Mouse (Mus musculus) spleen, postnatal 14 days (tissue): ENCODE data around the gene Tap2.

Experiments used
- DNase-seq, 2 experiments: peaks; one replicate each; pipeline ENCODE4 v3.0.0; 2021 to 2022; ENCODE audit warnings: low spot score in 2 of 2

Tap2 gene

DNA sequence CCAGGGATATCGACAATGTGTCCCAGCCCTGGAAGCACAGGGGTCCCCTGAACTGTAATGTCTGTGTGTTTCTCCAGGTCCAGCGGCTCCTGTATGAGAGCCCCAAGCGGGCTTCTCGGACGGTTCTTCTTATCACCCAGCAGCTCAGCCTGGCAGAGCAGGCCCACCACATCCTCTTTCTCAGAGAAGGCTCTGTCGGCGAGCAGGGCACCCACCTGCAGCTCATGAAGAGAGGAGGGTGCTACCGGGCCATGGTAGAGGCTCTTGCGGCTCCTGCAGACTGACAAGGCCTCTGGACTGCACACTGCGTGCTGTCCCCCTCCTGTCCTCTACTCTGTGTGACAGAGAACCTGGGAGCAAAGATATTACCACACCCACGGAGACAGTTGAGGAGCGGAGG, 6.8 kb upstream of the Tap2 start:
- peak; percentile 47 to 60 for DNase-seq

DNA sequence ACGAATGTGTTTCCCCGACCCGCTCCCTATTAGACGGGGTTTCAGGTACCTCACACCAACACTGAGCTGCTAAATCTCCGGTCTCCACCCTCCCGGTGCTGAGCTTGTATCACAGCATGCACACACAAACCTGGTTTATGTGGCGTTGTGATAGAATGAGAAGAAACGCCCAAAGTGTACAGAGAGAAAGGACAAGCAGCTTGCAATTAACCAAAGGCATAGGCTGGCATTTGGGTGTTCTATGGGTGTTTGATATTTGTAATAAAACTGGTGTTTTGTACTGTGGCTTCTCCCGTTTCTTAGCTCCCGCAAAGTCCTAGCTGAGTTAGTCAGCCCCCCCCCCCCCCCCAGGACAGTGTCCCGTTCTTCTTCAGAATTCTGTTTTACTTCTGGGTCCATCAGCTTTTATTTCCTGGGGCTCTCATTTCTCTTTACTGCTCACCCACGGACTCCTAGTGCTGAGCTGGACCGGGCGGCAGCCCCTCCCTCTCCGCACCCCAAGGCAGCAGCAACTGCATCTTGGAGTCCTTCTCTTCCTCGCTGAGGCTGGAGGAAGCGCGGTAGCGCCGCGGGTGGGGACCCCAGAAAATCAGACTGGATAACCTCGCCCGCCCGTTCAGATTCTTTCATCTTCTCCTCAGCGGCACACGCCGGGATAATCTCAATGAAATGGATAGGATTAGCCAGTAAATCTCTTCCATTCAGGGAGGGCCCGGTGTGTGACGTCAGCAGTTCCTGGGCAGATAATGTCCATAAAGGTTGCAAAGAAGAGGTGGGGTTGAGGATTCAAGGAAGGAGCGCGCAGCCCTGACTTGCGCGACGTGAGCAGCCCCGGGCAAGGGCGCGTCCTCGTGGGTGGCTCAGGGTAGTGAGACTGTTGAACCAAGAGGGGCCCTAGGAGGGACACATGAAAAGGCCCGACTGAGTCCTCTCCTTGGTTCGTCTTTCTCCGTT, 6.1 kb upstream of the Tap2 start, which contains the start of gene Psmb8:
Psmb8 (plus strand) TSS at position 781 of the 954 bp plus-strand sequence.
- DNase-seq, result peak; percentile 67 to 82

- peak; percentile 40 to 66 for DNase-seq
These were observed 5.3 kb upstream of the Tap2 start for GRCm38 (mm10) chr17:34197904-34198520.

DNA sequence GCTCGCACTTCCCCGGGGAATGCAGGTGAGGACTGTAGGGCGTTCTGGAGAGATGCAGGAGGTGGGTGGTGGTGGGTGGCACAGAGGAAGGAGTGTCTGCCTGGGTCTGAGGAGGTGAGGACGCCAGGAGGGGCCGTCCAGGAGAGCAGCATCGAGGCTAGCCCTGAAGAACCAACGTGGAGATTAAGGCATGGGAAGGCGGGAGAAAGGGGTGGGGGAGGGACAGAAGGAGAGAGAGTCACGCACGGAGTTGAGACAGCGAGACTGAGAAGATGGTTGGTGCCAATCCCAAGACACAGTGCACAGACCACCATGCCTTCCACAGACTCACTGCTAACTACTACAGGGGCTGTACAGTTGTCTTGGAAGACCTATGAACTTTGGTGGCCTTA, 4.8 kb upstream of the Tap2 start:
- no peak for DNase-seq

GRCm38 (mm10) chr17:34199050-34199619, 4.2 kb upstream of the Tap2 start:
- no peak for DNase-seq

DNA sequence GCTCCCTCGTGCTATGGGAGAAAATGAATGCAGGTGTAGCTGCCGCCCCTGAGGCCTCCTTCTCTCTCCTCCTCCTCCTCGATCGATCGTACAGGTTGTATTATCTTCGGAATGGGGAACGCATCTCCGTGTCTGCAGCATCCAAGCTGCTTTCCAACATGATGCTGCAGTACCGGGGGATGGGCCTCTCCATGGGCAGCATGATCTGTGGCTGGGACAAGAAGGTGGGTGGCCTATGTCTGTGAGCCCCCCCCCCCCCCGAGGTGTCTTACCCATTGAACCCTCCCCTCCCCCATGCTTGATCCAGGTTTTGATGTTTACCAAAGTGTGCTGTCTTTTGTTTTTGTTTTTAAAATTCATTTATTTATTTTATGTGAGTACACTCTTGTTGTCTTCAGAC, 3.3 kb upstream of the Tap2 start:
- DNase-seq, result no peak

DNA sequence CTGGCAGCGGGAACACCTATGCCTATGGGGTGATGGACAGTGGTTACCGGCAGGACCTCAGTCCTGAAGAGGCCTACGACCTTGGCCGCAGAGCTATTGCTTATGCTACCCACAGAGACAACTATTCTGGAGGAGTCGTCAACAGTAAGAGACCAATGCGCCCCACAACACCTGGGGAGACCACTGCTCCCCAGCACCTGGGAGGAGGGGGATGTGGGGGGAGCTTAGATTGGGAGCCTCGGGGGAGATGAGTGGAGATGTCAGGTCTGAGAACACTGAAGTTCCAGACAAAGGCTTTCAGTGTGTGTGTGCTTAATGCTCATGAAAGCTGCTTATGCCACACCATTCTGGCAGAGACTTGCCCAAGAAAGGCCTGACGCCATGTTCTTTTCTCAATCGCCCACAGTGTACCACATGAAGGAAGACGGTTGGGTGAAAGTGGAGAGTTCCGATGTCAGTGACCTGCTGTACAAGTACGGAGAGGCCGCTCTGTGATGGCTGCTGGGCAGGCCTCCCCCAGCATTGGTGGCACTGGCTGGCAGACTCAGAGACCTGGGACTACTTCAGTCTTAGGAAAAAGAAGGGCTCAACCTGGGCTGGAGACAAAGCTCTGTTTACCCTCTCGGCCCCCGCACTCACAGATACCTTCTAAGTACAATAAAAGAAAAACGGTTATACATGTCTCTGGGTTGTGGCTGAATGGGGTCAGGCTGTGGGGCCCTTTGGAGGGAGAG, 2.4 kb upstream of the Tap2 start:
- DNase-seq, result no peak

- DNase-seq, result no peak
These were observed 1.7 kb upstream of the Tap2 start for GRCm38 (mm10) chr17:34201506-34202055.

- no peak for DNase-seq
These were observed 426 bp upstream of the Tap2 start for GRCm38 (mm10) chr17:34202760-34203442.

- DNase-seq, result peak; percentile 89 to 94
These were observed 1.1 kb downstream of the Tap2 start for GRCm38 (mm10) chr17:34204303-34205010.

- DNase-seq, result no peak
These were observed 1.9 kb downstream of the Tap2 start for GRCm38 (mm10) chr17:34205021-34205745.

DNA sequence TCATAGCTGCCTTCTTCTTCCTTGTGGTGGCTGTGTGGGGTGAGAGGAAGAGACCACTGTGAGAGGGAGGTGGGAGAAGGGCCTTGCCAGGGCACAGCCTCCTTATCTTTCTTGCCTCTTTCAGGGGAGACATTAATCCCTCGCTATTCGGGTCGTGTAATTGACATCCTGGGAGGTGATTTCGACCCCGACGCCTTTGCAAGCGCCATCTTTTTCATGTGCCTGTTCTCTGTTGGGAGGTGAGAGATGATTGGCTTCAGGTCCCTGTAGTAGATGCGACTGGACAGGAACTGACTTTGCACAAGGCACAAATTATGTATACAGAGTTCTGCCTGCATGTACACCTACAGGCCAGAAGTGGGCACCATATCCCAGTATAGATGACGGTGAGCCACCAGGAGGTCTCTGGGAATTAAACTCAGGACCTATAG, 2.4 kb downstream of the Tap2 start:
- no peak for DNase-seq

DNA sequence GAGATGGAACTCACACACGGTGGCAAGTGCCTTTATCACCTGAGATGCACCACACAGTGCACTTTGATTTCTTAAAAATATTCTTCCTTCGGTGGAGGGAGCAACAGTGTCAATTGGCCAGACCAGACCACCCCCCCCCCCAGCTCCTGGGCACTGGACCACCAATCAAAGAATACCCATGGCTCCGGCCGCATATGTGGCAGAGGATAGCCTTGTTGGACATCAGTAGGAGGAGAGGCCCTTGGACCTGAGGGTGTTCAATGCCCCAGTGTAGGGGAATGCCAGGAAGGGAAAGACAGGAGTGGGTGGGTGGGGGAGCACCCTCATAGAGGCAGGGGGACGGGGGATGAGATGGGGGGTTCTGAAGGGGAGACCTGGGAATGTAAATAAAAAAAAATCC, 3.4 kb downstream of the Tap2 start:
- DNase-seq, result no peak

DNA sequence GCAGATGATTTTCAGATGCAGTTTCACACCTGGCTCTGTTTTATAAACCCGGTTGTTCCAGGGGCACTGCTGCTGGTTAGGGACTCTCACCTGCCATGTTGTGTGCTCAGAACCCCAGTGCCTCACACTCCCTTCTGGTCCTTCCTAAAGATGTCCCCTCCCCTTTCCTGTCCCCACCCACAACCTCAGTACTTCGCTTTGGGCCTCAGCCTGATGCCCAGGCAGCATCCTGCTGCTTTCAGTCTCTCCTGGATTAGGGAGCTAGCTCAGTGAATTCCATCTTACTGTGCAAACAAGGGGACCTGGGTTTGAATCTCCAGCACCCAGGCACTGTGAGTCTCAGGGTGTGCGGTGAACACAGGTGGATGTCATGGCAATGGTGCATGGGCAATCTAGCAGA, 4.1 kb downstream of the Tap2 start:
- peak in 1 of 2 experiments; percentile 2 for DNase-seq

DNA sequence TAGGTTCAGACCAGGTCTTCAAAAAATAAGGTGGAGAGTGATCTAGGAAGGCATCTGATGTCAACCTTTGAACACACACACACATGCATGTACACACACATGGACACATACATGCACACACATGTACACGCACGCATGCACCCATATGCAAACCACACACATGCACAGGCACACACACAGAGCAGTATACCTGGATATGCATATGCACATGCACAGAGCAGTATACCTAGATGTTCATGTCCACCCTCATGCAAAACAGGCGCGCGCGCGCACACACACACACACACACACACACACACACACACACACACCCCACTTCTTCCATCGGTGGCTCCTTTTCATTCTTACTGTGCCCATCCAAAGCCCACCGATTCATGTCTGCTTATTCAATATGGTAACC, 4.5 kb downstream of the Tap2 start:
- DNase-seq, result peak in 1 of 2 experiments; percentile 0

GRCm38 (mm10) chr17:34208421-34208820, 5.1 kb downstream of the Tap2 start:
- no peak for DNase-seq

DNA sequence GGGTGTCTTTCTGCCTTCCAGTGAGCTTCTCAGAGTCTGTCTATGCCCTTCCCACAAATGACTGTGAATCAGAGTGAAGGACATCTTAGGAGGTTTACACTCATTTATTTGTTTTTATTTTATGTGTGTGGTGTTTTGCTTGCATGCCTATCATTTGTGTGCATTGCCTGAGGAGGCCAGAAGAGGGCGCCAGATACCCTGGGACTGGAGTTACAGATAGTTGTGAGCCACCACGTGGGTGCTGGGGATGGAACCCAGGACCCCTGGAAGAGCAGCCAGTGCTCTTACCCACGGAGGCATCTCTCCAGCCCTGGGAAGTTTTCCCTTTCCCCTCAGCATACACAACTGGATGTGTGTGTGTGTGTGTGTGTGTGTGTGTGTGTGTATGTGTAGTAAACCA, 6.4 kb downstream of the Tap2 start:
- no peak for DNase-seq

DNA sequence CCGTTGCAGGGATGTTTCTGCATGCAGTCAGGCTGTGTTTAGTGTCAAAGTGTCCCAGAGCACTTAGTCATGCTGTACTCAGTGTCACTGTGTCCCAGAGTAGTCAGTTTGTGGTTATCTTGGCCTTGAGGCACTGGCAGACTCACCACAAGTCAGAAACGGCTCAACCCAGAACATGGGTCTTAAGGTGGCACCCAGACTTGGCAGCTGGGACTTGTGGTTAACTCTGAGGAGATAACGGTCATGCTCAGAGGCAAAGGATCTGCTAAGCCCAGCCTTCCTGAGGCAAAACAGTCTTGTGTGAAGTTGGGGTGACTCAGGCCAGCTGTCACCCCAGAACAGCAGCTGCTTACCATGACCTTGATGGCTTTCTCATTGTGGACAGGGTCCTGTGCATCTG, 7.3 kb downstream of the Tap2 start:
- DNase-seq, result peak in 1 of 2 experiments; percentile 5

GRCm38 (mm10) chr17:34211746-34212365, 8.5 kb downstream of the Tap2 start:
- DNase-seq, result no peak
